Mouse (Mus musculus) spleen, postnatal 14 days (tissue): ENCODE data around the gene Cacna2d1.

Source experiments
- DNase-seq, 2 experiments: peaks; one replicate each; pipeline ENCODE4 v3.0.0; 2021 to 2022; ENCODE audit warnings: low spot score in 2 of 2

The Cacna2d1 gene

GRCm38 (mm10) chr5:16414693-16415092 is 480.2 kb downstream of the Cacna2d1 start:
- no peak for DNase-seq

- no peak for DNase-seq
These were observed 483.5 kb downstream of the Cacna2d1 start for GRCm38 (mm10) chr5:16417996-16418395.

- DNase-seq: no peak
These were observed 484.0 kb downstream of the Cacna2d1 start for GRCm38 (mm10) chr5:16418504-16418903.
